Mouse (Mus musculus) retina, adult 2 months (tissue): ENCODE measurements around the gene Tspan5.

ENCODE experiments used
- DNase-seq: peaks from one replicate; pipeline ENCODE4 v3.0.0-alpha.2; 2012; ENCODE audit warnings: low read depth, low spot score

Tspan5 gene

DNA sequence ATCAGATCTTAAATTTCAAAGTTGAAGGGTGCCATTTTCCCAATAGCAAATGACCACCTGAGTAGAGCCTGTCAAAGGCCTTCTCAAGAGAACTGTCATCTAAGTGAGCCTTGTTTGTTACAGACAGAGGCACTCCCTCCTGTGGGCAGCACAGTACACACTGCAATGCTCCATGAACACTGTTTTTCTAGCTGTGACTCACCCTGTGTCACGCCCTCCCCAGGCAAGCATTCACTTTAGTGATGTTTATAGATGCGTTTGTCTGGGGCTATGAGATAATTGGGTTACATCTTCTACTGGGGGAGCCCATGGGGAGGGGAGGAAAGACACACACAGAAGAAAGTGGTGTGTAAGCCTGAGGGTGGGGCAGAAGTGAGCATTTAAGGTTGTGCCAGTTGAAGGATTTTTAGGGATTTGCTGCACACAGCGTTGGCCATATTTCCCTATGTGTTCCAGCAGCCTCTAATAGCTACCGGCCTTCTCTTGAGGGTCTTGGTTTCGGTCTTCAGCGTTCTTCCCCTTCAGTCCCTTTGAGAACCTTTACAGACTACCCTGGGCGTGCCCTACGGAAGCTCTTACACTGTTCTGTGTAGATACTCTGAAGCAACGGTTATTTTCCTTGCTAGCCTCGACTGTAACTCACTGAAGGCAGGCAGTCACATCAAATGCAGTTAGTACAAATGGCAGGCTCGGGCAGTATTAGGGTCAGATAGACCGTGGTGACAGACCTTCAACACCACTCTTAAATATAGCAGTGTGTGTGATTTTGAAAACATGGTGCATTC lies 29.7 kb downstream of the Tspan5 start:
- DNase-seq = no peak

DNA sequence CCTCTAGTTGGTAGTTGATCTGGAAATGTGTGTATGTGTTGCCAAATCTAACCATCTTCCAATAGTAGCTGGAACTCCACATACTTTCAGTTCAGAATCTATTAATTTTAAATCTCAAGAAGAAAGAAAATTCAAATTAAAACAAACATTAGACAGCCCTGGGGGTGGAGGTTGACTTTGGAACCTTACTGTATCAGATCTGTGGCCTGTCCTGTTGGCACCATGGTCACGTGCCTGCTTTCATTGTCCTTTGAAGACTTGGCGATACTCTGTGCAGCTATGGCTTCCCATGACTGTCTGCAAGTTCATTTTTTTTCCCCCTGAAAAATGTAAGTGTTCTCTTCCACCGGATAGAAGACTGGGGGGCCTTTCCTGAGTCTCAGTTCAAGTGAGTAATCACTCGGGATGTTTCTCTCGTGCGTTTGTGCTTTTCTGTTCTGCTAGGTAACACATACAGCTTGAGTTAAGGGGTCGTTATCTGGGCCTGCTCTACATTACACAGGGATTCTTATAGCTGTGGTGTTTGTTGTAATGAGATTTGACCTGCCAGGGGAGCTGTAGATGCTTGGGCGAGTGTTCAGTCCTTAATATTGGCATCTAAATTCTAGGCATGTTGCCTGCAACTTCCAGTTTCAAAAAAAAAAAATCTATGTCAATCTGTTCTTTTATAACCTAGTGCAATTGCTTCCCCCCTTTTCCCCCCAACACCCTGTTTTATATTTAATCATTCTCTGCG lies 32.0 kb downstream of the Tspan5 start:
- no peak for DNase-seq

DNA sequence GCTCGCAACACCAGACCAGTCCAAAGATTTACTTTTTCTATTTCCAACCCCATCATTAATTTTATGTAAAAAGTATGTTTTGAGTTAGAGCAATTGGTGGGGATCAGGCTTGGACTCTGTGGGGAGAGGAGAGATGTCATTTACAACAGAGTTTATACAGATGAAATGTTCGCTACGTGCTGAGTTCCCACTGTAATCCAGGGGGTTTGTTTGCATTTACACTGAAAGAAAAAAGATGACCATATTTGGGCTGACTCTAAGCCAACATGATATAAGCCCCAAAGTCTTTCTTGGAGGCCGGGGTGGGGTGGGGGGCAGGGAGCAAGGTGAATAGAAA lies 32.6 kb downstream of the Tspan5 start:
- no peak for DNase-seq

DNA sequence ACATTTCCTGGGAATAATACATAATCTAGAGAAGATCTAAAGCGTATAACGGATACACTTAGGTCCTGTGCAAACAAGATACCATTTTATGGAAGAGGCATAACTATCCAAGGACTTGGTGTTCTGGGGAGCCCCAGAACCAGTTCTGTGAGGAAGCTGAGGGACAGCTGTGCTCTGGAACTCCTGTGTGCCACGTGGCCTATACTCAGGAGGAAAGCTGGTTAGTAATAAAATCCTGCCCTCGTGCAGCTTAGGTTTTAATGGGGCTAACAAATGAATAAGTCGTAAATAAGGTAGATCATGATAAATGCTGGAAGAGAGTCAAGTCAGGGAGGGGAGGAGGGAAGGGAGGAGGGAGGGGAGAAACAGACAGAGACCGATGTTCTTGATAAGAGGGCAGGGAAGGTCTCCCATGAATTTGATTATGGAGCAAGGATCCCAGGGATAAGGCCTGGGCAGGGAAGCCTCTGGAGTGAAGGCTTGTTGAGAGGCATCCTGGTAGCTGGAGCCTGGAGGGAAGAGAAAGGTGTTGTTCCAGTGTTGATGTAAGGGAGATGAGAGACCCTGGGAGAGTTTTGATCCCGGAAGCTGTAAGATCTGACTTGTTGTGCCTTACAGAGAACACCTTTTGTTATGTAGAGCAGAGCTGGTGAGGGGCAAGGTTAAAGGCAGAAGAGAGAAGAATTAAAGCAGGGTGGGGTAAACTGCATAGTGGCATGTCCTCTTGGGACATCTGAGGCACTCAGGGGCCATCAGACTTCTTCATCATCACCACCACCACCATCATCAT lies 34.1 kb downstream of the Tspan5 start:
- DNase-seq = no peak

DNA sequence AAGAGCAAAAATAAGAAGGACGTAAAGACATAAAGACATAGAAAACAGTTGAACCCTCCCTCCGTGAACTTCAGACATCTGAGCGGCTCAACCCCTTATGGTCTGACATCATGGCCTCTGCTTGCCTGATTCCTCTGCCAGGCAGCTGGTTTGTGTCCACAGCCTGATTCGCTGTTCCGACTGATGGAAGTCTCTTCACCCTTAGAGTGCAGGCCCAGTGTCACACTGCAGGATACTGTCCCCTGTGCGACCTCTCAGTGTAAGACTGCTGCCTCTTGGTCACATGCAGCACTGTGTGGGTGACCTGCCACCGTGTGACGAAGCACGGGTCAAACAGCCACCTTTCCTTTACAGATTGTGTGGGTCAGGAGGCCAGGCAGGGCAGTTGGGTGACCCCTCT lies 39.5 kb downstream of the Tspan5 start:
- DNase-seq = no peak

DNA sequence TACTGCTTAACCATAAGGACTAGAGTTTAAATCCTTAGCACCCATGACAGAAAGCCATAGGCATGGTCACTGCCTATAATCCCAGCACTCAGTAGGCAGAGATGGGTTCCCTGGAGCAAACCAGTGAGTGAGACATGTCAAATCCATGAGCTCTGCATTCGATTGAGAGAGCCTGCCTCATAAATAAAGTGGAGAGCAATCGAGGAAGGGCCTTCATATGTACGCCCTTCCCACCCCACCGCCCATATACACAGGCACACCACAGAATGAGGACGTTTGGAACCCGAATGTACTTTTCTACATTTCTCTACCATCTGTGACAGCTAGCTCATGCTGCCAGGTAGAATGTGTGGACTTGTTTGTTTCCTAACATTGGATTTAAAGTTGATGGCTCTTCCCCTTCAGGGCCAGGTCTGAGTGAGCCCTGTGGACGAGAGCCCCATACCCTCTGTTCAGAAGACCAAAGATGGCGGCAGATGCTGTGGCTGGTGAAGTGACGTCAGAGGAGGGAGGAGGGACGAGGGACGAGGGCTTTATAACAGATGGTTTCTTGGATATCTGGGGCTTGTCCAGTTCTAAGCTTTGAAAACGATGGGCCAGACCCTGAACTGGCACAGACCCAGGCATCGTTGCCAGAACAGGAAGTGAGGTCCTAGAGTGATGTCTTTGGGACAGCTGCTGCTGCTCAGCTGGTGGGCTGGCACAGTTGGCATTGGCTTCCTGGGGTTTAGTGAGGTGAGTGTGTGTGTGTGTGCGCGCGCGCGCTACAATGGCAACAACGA lies 42.1 kb downstream of the Tspan5 start:
- no peak for DNase-seq

DNA sequence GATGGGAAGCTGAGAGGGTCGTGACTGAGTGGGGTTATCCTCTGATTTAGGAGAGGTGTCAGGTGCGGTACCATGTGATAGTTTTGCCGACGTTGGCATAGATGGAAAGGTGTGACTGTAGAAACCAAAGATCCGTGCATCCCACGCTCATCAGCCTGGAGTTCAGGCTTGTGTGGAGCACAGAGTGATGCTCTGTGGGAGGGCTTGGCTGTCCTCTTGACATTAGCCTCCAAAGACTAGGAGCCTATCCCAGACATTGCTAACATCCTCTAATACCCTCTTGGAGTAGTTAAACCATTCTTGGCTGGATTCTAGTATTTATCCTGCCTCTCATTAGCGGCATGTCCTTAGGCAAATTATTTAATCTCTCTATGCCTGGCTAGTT lies 42.6 kb downstream of the Tspan5 start:
- no peak for DNase-seq

DNA sequence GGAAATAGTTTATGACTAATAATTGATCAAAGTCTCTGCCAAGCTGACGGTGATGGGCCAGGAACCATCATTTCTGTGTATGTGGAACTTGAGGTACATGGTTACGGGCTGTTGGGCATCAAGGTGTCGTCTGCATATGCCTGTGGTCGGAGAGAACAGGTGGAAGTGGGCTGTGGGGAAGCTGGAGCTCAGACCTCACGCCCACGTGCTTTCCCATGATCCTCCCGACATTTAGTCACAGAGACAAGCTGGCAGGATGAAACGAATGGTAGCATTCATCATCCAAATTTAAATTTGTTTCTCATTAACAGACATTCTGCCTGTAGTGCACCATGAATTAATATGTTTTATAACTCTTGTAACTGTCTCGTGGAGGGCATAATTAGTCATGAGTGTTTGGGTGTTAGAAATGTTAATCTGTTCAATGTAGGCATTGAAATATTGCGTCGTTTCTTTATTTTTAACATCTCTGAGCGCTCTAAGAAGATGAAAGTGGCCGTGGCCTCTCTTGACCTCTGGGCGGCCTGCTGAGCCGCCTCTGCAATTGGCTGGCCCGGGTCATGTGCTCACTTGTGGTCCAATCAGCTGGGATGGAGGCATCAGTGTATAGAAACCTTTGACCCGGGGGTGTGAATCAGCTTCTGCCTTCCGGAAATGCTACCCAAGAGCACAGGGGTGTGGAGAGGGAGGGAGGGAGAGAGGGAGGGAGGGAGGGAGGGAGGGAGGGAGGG lies 45.9 kb downstream of the Tspan5 start:
- no peak for DNase-seq

DNA sequence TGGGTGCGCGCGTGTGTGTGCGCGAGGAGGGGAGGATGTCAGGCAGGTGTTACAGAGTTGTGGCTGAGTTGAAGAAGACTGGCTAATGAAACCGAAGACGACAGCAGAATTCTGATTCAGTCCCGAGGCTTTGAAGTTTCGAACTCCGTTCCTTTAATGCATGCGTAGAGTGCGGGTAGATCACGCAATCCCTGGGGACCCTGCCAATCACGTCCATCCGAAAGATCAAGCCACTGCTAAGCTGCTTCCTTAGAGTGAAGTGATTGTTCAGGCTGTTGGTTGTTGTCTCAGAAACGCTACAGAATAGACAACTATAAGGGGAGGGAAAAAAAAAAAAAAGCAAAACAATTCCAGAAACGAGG lies 46.5 kb downstream of the Tspan5 start:
- no peak for DNase-seq

DNA sequence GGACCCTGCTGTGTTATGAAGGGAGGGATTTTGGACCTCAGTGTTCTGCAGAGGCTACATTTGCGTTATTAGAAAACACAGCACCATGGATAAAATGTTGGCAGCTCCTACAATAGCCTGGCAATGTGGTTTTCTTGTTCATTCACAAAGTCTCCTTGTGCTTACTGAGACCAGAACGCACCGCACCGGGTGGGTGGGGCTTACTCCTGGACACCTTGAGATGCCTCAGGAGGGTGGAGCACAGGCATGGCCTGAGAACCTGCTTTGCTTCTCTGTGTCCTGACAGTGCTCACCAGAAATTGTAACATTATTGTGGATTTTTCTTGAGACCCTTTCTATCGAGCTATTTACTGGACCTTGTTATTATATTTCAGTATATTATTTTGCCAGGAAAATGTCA lies 47.3 kb downstream of the Tspan5 start:
- no peak for DNase-seq

DNA sequence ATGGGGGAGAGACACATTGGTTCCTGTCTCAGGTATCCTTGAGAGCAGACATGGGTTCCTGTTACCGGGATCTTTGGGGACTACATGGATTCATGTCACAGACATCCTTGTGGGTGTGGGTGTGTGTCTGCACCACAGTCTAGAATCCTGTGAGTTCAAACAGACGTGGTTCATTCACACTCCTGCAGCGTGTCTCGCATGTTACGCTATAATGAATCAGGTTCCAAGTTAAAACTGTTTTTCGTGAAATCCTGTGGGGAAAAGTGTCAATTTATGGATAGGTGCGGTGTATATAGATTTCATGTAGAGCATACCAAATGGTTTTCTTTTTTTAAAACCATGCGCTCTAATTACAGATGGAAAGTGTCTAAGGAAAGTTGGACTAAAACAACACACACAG lies 52.5 kb downstream of the Tspan5 start:
- no peak for DNase-seq

DNA sequence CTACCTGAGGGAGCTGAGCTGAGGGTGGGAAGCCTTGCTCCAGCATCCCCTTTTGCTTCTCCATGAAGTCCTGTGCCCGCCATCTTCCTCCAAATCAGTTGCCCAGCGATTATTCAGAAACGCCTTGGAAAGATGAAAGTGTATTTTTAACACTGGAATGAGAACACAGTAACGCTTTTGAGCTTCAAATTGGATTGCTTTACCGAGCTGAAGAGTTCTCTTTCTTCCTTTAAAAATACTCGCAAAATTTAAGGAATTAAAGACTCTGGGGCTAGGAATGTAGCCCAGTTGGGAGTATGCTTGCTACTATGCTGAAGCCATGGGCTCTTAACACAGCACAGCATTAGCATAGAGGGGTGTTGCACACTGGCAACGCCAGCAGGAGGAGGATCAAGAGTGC lies 54.0 kb downstream of the Tspan5 start:
- DNase-seq = no peak

DNA sequence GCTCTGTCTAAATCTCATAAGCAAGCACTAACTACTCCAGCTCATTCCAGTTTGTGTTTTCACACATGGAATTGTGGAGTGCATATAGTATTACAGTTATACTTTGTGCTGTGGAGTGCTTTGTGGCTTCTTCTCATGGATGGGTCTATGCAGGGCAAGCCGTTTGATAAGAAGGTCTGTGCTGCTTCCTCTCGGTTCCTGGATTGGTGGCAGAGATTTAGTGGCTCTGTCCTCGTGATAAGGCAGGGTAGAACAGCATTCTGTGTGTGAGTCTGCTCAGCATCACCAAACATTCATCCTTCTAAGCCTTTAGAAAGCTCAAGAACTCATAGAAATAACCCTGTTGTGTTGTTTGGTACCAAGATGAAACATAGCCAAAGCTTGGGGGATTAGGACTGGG lies 54.6 kb downstream of the Tspan5 start:
- no peak for DNase-seq

DNA sequence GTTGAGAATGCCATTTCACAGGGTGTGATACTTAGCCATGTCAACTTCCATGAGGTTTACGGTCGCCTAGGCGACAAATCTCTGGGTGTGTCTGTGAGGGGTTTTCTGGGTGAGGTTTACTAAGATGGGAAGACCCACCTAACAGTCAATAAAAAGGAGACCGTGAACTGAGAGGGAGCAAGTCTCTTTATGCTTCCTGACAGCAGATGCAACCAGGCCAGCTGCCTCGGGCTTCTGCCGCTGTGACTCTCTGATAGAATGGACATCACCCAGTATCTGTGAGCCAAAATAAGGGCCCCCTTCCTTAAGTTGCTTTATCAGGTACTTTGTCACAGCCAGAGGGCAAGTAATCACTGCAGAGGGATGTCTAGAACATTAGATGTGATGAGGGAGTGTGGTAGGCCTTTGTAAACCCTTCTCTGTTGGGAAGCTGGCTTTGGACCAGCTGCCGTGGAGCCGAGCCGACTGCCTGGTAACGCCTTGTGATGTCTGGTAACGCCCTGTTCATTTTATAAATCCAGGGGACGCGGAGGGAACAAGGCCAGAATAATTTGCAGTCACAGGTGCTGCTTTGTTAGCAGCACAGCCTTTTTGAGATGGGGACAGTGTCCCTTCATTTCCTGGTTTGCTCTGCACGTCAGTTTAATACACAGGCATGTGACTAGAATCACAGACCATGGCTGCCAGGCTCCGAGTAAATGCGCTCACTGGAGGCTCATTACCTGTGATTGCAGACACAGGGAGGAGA lies 58.8 kb downstream of the Tspan5 start:
- DNase-seq = no peak

DNA sequence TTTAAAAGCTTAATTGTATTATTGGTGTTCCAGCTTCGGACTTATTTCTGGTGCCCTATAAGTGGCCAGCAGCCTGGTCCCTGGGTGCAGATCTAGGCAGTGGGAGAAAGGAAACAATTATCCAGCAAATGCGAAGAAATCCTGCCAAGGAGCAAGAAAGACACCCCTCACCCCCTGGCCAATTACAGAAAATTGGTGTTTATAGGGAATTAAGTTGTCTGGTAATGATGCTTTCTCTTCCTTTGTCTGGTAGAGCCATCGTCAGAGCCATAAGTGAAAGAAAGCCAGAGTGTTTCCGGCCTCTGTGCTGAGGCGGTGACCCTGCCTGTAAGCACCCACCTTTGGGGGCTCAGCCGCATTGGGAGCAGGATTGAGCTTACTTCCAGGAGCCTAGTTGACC lies 59.7 kb downstream of the Tspan5 start:
- no peak for DNase-seq

DNA sequence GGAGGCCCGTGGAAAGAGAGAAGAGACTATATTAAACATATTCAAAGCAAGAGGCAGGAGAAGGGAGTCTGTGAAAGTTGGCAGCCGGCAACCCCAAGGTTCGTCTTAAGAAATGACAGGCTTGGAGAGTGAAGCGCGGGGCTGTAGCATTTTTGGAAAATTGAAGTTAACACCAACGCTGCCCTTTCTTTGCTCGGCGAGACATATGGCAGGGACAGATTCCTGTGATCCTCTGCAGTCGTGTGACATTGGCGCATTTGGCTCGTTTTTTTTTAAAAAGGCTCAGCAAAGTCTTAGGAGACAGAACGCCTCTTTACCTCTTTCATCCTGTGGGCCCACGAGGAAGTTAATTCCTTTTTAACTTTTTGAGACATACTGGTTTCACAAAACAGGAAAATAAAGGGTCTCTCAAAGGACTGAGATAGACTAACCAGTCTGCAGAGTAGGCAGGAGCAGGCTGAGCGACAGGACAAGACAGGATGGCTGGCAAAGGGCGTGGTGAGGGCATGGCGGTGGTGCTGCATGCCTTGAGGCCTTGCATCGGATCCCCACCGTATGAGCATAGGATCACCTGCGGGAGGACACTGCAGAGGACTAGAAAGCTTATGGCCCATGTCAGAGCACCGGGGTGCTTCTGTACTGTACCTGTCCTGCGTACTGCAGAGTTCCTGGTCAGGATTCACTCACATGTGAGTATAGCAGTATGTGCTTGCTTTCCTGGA lies 60.9 kb downstream of the Tspan5 start:
- no peak for DNase-seq

DNA sequence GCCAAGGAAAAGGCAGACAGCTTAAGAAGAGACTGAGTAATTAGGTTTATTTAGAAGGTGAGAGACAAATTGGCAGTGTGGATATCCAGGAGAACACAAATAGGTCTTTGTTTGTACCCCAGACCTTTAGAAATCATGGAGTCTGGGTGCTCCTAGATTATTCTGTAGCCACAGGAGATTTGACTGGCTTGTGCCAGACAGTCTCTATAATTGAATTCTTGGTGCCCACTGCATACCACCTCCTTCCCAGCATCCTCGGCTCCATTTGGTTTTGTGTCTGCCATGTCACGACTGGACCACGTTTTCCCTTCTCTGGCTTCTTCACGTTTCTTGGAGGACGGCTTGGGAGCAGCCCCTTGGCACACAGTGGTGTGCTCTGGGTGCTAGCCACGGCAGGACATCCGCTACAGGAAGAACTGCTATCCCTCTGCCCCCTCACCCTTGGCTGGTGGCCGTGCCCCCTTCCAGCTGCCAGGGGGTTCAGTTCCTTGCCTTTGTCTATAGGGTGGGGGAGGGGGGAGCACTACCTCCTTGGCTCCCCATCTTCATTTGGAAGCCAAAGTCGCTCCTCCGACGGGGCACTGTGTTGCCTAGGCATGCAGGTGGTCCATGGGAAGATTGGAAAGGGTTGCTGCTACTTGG lies 61.6 kb downstream of the Tspan5 start:
- DNase-seq = no peak

DNA sequence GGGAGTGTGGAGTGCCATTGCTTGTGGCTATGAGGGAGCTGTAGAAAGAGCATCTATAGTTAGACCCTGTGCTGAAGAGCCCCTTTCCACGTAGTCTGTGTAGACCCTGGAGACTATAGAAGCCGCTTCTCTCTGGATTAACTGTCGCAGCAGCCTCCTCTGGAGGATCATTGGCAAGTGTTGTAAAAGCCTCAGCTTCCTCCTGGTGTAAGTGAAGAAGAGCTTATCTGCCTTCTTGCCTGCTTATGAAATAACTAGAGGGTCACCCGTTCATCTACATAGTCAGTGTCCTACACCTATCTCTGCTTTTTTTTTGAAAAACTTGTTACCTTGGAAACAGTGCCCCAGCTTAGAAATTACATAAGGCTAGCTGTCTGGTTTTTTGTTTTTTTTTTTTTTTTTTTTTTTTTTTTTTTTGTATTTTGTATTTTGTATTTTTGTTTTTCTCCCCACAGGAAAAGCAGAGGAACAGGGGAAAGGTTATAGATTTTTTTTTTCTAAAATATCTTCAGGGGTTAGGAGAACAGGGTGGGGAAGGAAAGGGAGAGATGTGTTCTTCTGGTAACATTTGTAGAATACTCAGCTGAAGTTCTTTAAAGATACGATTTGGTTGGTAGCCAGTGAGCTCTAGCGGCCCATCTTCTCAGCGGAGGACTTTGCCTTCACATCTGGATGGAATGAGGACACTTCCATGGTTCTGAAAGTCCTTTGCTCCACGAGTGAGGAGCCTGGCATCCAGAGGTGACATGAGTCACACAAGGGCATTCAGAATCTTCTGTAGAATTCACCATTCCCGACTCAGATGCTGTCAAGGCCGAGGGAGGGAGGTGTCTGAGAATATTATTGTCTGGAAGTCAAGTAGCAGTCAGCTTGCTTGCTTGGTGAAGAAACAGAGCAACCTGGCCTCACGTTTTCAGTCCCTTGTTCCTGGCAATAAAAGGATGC lies 62.4 kb downstream of the Tspan5 start:
- DNase-seq = no peak
